Mouse (Mus musculus) embryonic facial prominence, embryonic 13.5 days (tissue): ENCODE results near the gene Ddx56. TPM values are rescaled to one million over a fixed set of nuclear protein-coding genes. Genes with fewer than 3 reads are reported as not detected.

Experiments
- ATAC-seq: fragments of 200-750 bp; cut with Nextera tagmentation; 2 replicates; pipeline ENCODE4 v1.8.0; 2017; ENCODE audit warnings: low read depth; ENCODE audit not compliant: insufficient number of reproducible peaks, insufficient read depth, low FRiP score, low TSS enrichment
- H3K27ac ChIP-seq: fragments of 300-500 bp; sonication (generic); 2 replicates; pipeline ENCODE4 v1.5.1; 2015; ENCODE audit warnings: moderate library complexity, mild to moderate bottlenecking, inconsistent platforms
- H3K27me3 ChIP-seq: fragments of 300-500 bp; sonication (generic); 2 replicates; pipeline ENCODE4 v1.6.1; 2015; ENCODE audit warnings: mild to moderate bottlenecking, inconsistent platforms
- H3K36me3 ChIP-seq: fragments of 300-500 bp; sonication (generic); 2 replicates; pipeline ENCODE4 v1.6.1; 2015; ENCODE audit warnings: mild to moderate bottlenecking, inconsistent platforms
- H3K4me1 ChIP-seq: fragments of 300-500 bp; sonication (generic); 2 replicates; pipeline ENCODE4 v1.6.1; 2015; ENCODE audit warnings: inconsistent platforms
- H3K4me2 ChIP-seq: fragments of 300-500 bp; sonication (generic); 2 replicates; pipeline ENCODE4 v1.6.1; 2015; ENCODE audit warnings: moderate library complexity, mild to moderate bottlenecking, inconsistent platforms
- H3K4me3 ChIP-seq: fragments of 300-500 bp; sonication (generic); 2 replicates; pipeline ENCODE4 v1.5.1; 2015; ENCODE audit warnings: mild to moderate bottlenecking, inconsistent platforms
- H3K9ac ChIP-seq: fragments of 300-500 bp; sonication (generic); 2 replicates; pipeline ENCODE4 v1.6.1; 2015; ENCODE audit warnings: mild to moderate bottlenecking, inconsistent platforms
- H3K9me3 ChIP-seq: fragments of 300-500 bp; sonication (generic); 2 replicates; pipeline ENCODE4 v1.6.1; 2016; ENCODE audit warnings: inconsistent platforms
- WGBS: fragments of 180-500 bp; shearing (Covaris S2); methylation state at CpG from one replicate; pipeline ENCODE4 v1.1.7; 2015; ENCODE audit warnings: mixed read lengths; 5-methylcytosine and 5-hydroxymethylcytosine counted together
- polyA plus RNA-seq: library from polyadenylated mRNA; unstranded; fragments of >200 nt; fragmentation: Nextera tagmentation; extraction: Ambion mirVana; gene quantifications from 2 replicates; pipeline ENCODE4 v1.2.1, GENCODE M21; 2015

Ddx56 gene
- polyA plus RNA-seq = 88.1 and 97.2 TPM in 2 replicates

- peak; percentile 89 for ATAC-seq
- WGBS = 2% methylated on average over 50 of the region's 50 CpGs
- Histone ChIP-seq H3K9ac (peak within 1 kb of the TSS; percentile 90), H3K9me3 (no peaks in the 10 kb centered on the region), H3K4me2 (peak within 1 kb of the TSS; percentile 94), H3K27me3 (no peaks in the 10 kb centered on the region), H3K4me3 (peak within 1 kb of the TSS; percentile 88), H3K36me3 (peaks cover 60% of the 10 kb centered on the region), H3K4me1 (peaks cover 10% of the 10 kb centered on the region), H3K27ac (peak within 1 kb of the TSS; percentile 97)
Observed at GRCm38 (mm10) chr11:6267320-6268254, at the start of gene Ddx56. TSS of gene Ddx56 (minus strand) at chr11:6267772.

- Histone ChIP-seq H3K4me3 (no peak overlapping the region), H3K9me3 (no peaks in the 10 kb centered on the region), H3K4me1 (no peaks in the 10 kb centered on the region), H3K36me3 (peaks cover 65% of the 10 kb centered on the region), H3K27ac (no peak overlapping the region), H3K27me3 (no peaks in the 10 kb centered on the region), H3K4me2 (no peak overlapping the region), H3K9ac (no peak overlapping the region)
- no peak for ATAC-seq
- WGBS = 92% methylated on average over 11 of the region's 11 CpGs
Observed at GRCm38 (mm10) chr11:6316821-6317220, 49.2 kb upstream of the Ddx56 start.

- no peaks in the 10 kb centered on the region for H3K27me3 ChIP-seq
- no peak overlapping the region for H3K4me3 ChIP-seq
- no peaks in the 10 kb centered on the region for H3K4me1 ChIP-seq
- ATAC-seq = no peak
- peaks cover 74% of the 10 kb centered on the region for H3K36me3 ChIP-seq
- WGBS = 87% methylated on average over 7 of the region's 7 CpGs
- H3K27ac ChIP-seq = no peak overlapping the region
- H3K9me3 ChIP-seq = no peaks in the 10 kb centered on the region
- H3K4me2 ChIP-seq = no peak overlapping the region
- no peak overlapping the region for H3K9ac ChIP-seq
Observed at GRCm38 (mm10) chr11:6313874-6314406, 46.4 kb upstream of the Ddx56 start.

GRCm38 (mm10) chr11:6308181-6308580, 40.6 kb upstream of the Ddx56 start:
- Histone ChIP-seq H3K27me3 (no peaks in the 10 kb centered on the region), H3K4me3 (no peak overlapping the region), H3K9me3 (no peaks in the 10 kb centered on the region), H3K9ac (no peak overlapping the region), H3K4me1 (no peaks in the 10 kb centered on the region), H3K36me3 (peaks cover 65% of the 10 kb centered on the region), H3K4me2 (no peak overlapping the region), H3K27ac (no peak overlapping the region)
- no peak for ATAC-seq
- 95% methylated on average over 4 of the region's 4 CpGs for WGBS

GRCm38 (mm10) chr11:6305943-6306430, 38.4 kb upstream of the Ddx56 start:
- Histone ChIP-seq H3K36me3 (peaks cover 68% of the 10 kb centered on the region), H3K27ac (no peak overlapping the region), H3K4me3 (no peak overlapping the region), H3K9ac (no peak overlapping the region), H3K9me3 (no peaks in the 10 kb centered on the region), H3K27me3 (no peaks in the 10 kb centered on the region), H3K4me1 (no peaks in the 10 kb centered on the region), H3K4me2 (no peak overlapping the region)
- 73% methylated on average over 1 of the region's 1 CpGs for WGBS
- ATAC-seq = no peak

GRCm38 (mm10) chr11:6302793-6303192, 35.2 kb upstream of the Ddx56 start:
- H3K4me1 ChIP-seq = no peaks in the 10 kb centered on the region
- no peaks in the 10 kb centered on the region for H3K9me3 ChIP-seq
- H3K27me3 ChIP-seq = no peaks in the 10 kb centered on the region
- no peak for ATAC-seq
- no peak overlapping the region for H3K4me3 ChIP-seq
- H3K27ac ChIP-seq = no peak overlapping the region
- peaks cover 70% of the 10 kb centered on the region for H3K36me3 ChIP-seq
- 86% methylated on average over 2 of the region's 2 CpGs for WGBS
- H3K9ac ChIP-seq = no peak overlapping the region
- H3K4me2 ChIP-seq = no peak overlapping the region

GRCm38 (mm10) chr11:6299435-6299834, 31.9 kb upstream of the Ddx56 start:
- no peaks in the 10 kb centered on the region for H3K9me3 ChIP-seq
- no peak overlapping the region for H3K27ac ChIP-seq
- no peaks in the 10 kb centered on the region for H3K4me1 ChIP-seq
- ATAC-seq = no peak
- peaks cover 55% of the 10 kb centered on the region for H3K36me3 ChIP-seq
- H3K9ac ChIP-seq = no peak overlapping the region
- 84% methylated on average over 2 of the region's 2 CpGs for WGBS
- H3K4me2 ChIP-seq = no peak overlapping the region
- no peak overlapping the region for H3K4me3 ChIP-seq
- H3K27me3 ChIP-seq = no peaks in the 10 kb centered on the region

- no peak overlapping the region for H3K27ac ChIP-seq
- no peak overlapping the region for H3K4me2 ChIP-seq
- peaks cover 5% of the 10 kb centered on the region; the same call in 1 of the 2 replicates for H3K4me1 ChIP-seq
- no peaks in the 10 kb centered on the region for H3K9me3 ChIP-seq
- peaks cover 36% of the 10 kb centered on the region for H3K36me3 ChIP-seq
- H3K4me3 ChIP-seq = no peak overlapping the region
- no peak for ATAC-seq
- H3K9ac ChIP-seq = no peak overlapping the region
- no peaks in the 10 kb centered on the region for H3K27me3 ChIP-seq
Observed at GRCm38 (mm10) chr11:6296077-6296476, 28.5 kb upstream of the Ddx56 start.

- no peak for ATAC-seq
- no peak overlapping the region for H3K27ac ChIP-seq
- WGBS = 93% methylated on average over 4 of the region's 4 CpGs
- H3K9ac ChIP-seq = no peak overlapping the region
- no peaks in the 10 kb centered on the region for H3K27me3 ChIP-seq
- peaks cover 28% of the 10 kb centered on the region for H3K36me3 ChIP-seq
- H3K4me2 ChIP-seq = no peak overlapping the region
- H3K9me3 ChIP-seq = no peaks in the 10 kb centered on the region
- peaks cover 9% of the 10 kb centered on the region; the same call in 1 of the 2 replicates for H3K4me1 ChIP-seq
- H3K4me3 ChIP-seq = no peak overlapping the region
Observed at GRCm38 (mm10) chr11:6294632-6295031, 27.1 kb upstream of the Ddx56 start.

- peaks cover 18% of the 10 kb centered on the region for H3K36me3 ChIP-seq
- no peak overlapping the region for H3K4me3 ChIP-seq
- no peak for ATAC-seq
- H3K9me3 ChIP-seq = no peaks in the 10 kb centered on the region
- WGBS = 90% methylated on average over 2 of the region's 2 CpGs
- no peak overlapping the region for H3K27ac ChIP-seq
- peaks cover 9% of the 10 kb centered on the region; the same call in 1 of the 2 replicates for H3K4me1 ChIP-seq
- no peak overlapping the region for H3K9ac ChIP-seq
- no peak overlapping the region for H3K4me2 ChIP-seq
- no peaks in the 10 kb centered on the region for H3K27me3 ChIP-seq
Observed at GRCm38 (mm10) chr11:6293601-6294000, 26.0 kb upstream of the Ddx56 start.

GRCm38 (mm10) chr11:6292988-6293349, 25.4 kb upstream of the Ddx56 start:
- no peak for ATAC-seq
- peak overlapping the region; percentile 87; the same call in 1 of the 2 replicates for H3K27ac ChIP-seq
- H3K9ac ChIP-seq = no peak overlapping the region
- no peaks in the 10 kb centered on the region for H3K9me3 ChIP-seq
- WGBS = 92% methylated on average over 4 of the region's 4 CpGs
- H3K4me2 ChIP-seq = peak overlapping the region; percentile 76
- no peaks in the 10 kb centered on the region for H3K27me3 ChIP-seq
- H3K36me3 ChIP-seq = peaks cover 12% of the 10 kb centered on the region
- peak overlapping the region; percentile 70 for H3K4me3 ChIP-seq
- peaks cover 9% of the 10 kb centered on the region; the same call in 1 of the 2 replicates for H3K4me1 ChIP-seq
